Mouse (Mus musculus) retina, embryonic 14.5 days (tissue): ENCODE data around the gene Crhbp.

Experiments
- DNase-seq: peaks from one replicate; pipeline ENCODE4 v3.0.0-alpha.2; 2015; ENCODE audit warnings: low spot score

Crhbp gene

GRCm38 (mm10) chr13:95418575-95419203 lies 26.0 kb downstream of the Crhbp start:
- DNase-seq, result no peak

- no peak for DNase-seq
These were observed 32.5 kb downstream of the Crhbp start for GRCm38 (mm10) chr13:95412257-95412656.

GRCm38 (mm10) chr13:95393242-95393641 lies 51.5 kb downstream of the Crhbp start:
- DNase-seq, result no peak

- DNase-seq, result peak; percentile 90
These were observed 54.6 kb downstream of the Crhbp start for GRCm38 (mm10) chr13:95389866-95390865.

GRCm38 (mm10) chr13:95388226-95388625 lies 56.5 kb downstream of the Crhbp start:
- DNase-seq, result no peak

- DNase-seq, result no peak
These were observed 62.3 kb downstream of the Crhbp start for GRCm38 (mm10) chr13:95382418-95382817.
